23 mouse cellular contexts compared by ENCODE assay signal in the genomic region with DNA sequence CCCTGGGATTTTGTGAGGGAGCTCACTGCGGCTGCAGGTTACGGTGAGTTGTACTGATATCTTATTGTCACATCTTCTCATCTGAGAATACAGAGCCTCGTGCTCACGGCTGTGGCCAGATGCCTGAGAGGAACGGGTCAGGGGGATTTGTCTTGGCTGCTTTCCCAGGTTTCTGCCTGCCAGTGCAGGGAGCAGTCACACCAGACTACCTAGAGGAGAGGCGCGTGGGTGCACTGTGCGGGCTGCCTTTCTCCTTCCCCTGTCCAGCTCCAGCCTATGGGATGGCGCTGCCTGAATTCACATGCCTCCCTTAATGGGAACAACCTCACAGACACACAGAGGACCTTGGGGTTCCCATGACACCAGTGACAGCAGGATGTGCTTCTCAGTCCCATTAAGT. TPM values are rescaled to one million over a fixed set of nuclear protein-coding genes. Genes with fewer than 3 reads are reported as not detected.
DNase-seq lines count a peak whose midpoint lies in the region; ATAC-seq lines count a peak whose summit lies in the region.
"Had no signal": no experiment of that assay in that cellular context is flagged by ENCODE, and none has a peak within 500 bp of the region (broad histone marks: within the 10 kb centered on the region; RNA-seq: fewer than 3 reads in every experiment).

No protein-coding gene starts in this region.

- H3K4me2 ChIP-seq in heart, embryonic 12.5 days = no peak overlapping the region
- H3K4me2 ChIP-seq in hindbrain, embryonic 16.5 days (ENCODE audit: low read length) = no peak overlapping the region
- no peak overlapping the region for H3K4me2 ChIP-seq in hindbrain, embryonic 11.5 days (replicated peaks; ENCODE audit: low read depth, low read length)
- no peak overlapping the region for H3K4me2 ChIP-seq in midbrain, embryonic 16.5 days (ENCODE audit: low read length)
- H3K4me2 ChIP-seq in midbrain, embryonic 13.5 days (replicated peaks) = no peak overlapping the region
- H3K4me2 ChIP-seq: kidney, embryonic 15.5 days had no signal

- peaks cover 14% of the 10 kb centered on the region for H3K4me1 ChIP-seq in heart, embryonic 12.5 days (replicated peaks)
- H3K4me1 ChIP-seq in hindbrain, embryonic 16.5 days (ENCODE audit: control insufficient read depth, insufficient read depth, low read depth, low read length) = peaks cover 2% of the 10 kb centered on the region; the same call in 1 of the 2 replicates
- H3K4me1 ChIP-seq in hindbrain, embryonic 11.5 days (replicated peaks; ENCODE audit: control insufficient read depth, insufficient read depth, low read length) = no peaks in the 10 kb centered on the region
- H3K4me1 ChIP-seq in midbrain, embryonic 16.5 days (ENCODE audit: control insufficient read depth, insufficient read depth, low read length) = peaks cover 2% of the 10 kb centered on the region
- H3K4me1 ChIP-seq in midbrain, embryonic 13.5 days (replicated peaks) = peaks cover 3% of the 10 kb centered on the region

- no peaks in the 10 kb centered on the region for H3K9me3 ChIP-seq in heart, embryonic 12.5 days (replicated peaks)
- no peaks in the 10 kb centered on the region for H3K9me3 ChIP-seq in hindbrain, embryonic 16.5 days (ENCODE audit: control insufficient read depth, low read length)
- no peaks in the 10 kb centered on the region for H3K9me3 ChIP-seq in hindbrain, embryonic 11.5 days (ENCODE audit: control insufficient read depth, low read length)
- H3K9me3 ChIP-seq in midbrain, embryonic 16.5 days (replicated peaks; ENCODE audit: control insufficient read depth, low read length, poor library complexity, severe bottlenecking) = no peaks in the 10 kb centered on the region
- H3K9me3 ChIP-seq in midbrain, embryonic 13.5 days = no peaks in the 10 kb centered on the region
- H3K9me3 ChIP-seq: forebrain, embryonic 10.5 days; hindbrain, embryonic 10.5 days; kidney, embryonic 15.5 days; midbrain, embryonic 10.5 days had no signal

- 0 out of 2 replicates have a peak, but pooled peaks have one; percentile 61 for ATAC-seq in heart, embryonic 12.5 days (ENCODE audit: insufficient number of reproducible peaks, low FRiP score)
- ATAC-seq in hindbrain, embryonic 16.5 days = 0 out of 2 replicates have a peak, but pooled peaks have one; percentile 17
- no peak for ATAC-seq in hindbrain, embryonic 11.5 days (ENCODE audit: low FRiP score)
- no peak for ATAC-seq in midbrain, embryonic 16.5 days
- ATAC-seq in midbrain, embryonic 13.5 days = no peak
- ATAC-seq: activated CD4-positive, CD25-positive, alpha-beta regulatory T cell, adult 4 months; CD4-positive, CD25-positive, alpha-beta regulatory T cell, adult 4 months had no signal

- H3K36me3 ChIP-seq in heart, embryonic 12.5 days = peaks cover 70% of the 10 kb centered on the region
- H3K36me3 ChIP-seq in hindbrain, embryonic 16.5 days (ENCODE audit: control insufficient read depth, insufficient read depth, low read length) = peaks cover 33% of the 10 kb centered on the region
- no peaks in the 10 kb centered on the region; the same call in 1 of the 2 replicates for H3K36me3 ChIP-seq in hindbrain, embryonic 11.5 days (ENCODE audit: control insufficient read depth, insufficient read depth, low read length)
- H3K36me3 ChIP-seq in midbrain, embryonic 16.5 days (ENCODE audit: control insufficient read depth, insufficient read depth, low read length) = peaks cover 38% of the 10 kb centered on the region
- H3K36me3 ChIP-seq in midbrain, embryonic 13.5 days = peaks cover 83% of the 10 kb centered on the region

- DNase-seq in heart, adult 18-20 months = no peak
- DNase-seq in hindbrain, embryonic 11.5 days (ENCODE audit: low spot score) = no peak
- no peak for DNase-seq in cerebellum, postnatal 14 days
- DNase-seq: adrenal gland, postnatal 14 days; cerebellum, adult 11-12 months; cerebellum, postnatal 25 days; embryo, embryonic 11 days; retina, postnatal 1 day; thymus, postnatal 14 days had no signal

- no peaks in the 10 kb centered on the region for H3K27me3 ChIP-seq in heart, embryonic 12.5 days (replicated peaks)
- no peaks in the 10 kb centered on the region for H3K27me3 ChIP-seq in hindbrain, embryonic 16.5 days (replicated peaks; ENCODE audit: control insufficient read depth, insufficient read depth, low read length)
- H3K27me3 ChIP-seq in hindbrain, embryonic 11.5 days (ENCODE audit: control insufficient read depth, insufficient read depth, low read length) = no peaks in the 10 kb centered on the region
- no peaks in the 10 kb centered on the region for H3K27me3 ChIP-seq in midbrain, embryonic 16.5 days (ENCODE audit: control insufficient read depth, insufficient read depth, low read depth, low read length)
- H3K27me3 ChIP-seq in midbrain, embryonic 13.5 days = no peaks in the 10 kb centered on the region
- H3K27me3 ChIP-seq: kidney, embryonic 15.5 days had no signal

- H3K4me3 ChIP-seq in heart, embryonic 12.5 days = no peak overlapping the region
- H3K4me3 ChIP-seq in hindbrain, embryonic 16.5 days (ENCODE audit: low read length) = no peak overlapping the region
- no peak overlapping the region for H3K4me3 ChIP-seq in hindbrain, embryonic 11.5 days (ENCODE audit: low read depth, low read length)
- H3K4me3 ChIP-seq in midbrain, embryonic 16.5 days (ENCODE audit: low read depth, low read length) = no peak overlapping the region
- no peak overlapping the region for H3K4me3 ChIP-seq in midbrain, embryonic 13.5 days (replicated peaks)
- H3K4me3 ChIP-seq: forebrain, embryonic 10.5 days; hindbrain, embryonic 10.5 days; kidney, embryonic 15.5 days; midbrain, embryonic 10.5 days had no signal

- WGBS in heart, embryonic 12.5 days = 39% methylated on average over 9 of the region's 9 CpGs
- WGBS in hindbrain, embryonic 16.5 days = 63% methylated on average over 9 of the region's 9 CpGs
- 92% methylated on average over 9 of the region's 9 CpGs for WGBS in hindbrain, embryonic 11.5 days
- 79% methylated on average over 9 of the region's 9 CpGs for WGBS in midbrain, embryonic 16.5 days
- WGBS in midbrain, embryonic 13.5 days = 89% methylated on average over 9 of the region's 9 CpGs

- peak overlapping the region; percentile 31 for H3K27ac ChIP-seq in heart, embryonic 12.5 days (ENCODE audit: poor library complexity, severe bottlenecking)
- H3K27ac ChIP-seq in hindbrain, embryonic 16.5 days (ENCODE audit: low read depth, low read length) = no peak overlapping the region
- H3K27ac ChIP-seq in hindbrain, embryonic 11.5 days (ENCODE audit: low read depth, low read length) = no peak overlapping the region
- no peak overlapping the region for H3K27ac ChIP-seq in midbrain, embryonic 16.5 days (ENCODE audit: low read length)
- no peak overlapping the region for H3K27ac ChIP-seq in midbrain, embryonic 13.5 days
- H3K27ac ChIP-seq: forebrain, embryonic 10.5 days; hindbrain, embryonic 10.5 days; kidney, embryonic 15.5 days; macrophage; midbrain, embryonic 10.5 days had no signal

- no peak overlapping the region; the same call in 1 of the 2 replicates for H3K9ac ChIP-seq in heart, embryonic 12.5 days
- no peak overlapping the region for H3K9ac ChIP-seq in hindbrain, embryonic 16.5 days (ENCODE audit: low read depth, low read length)
- H3K9ac ChIP-seq in hindbrain, embryonic 11.5 days (ENCODE audit: low read depth, low read length) = no peak overlapping the region
- H3K9ac ChIP-seq in midbrain, embryonic 16.5 days (ENCODE audit: low read depth, low read length) = 0 out of 2 replicates have a peak overlapping the region, but pooled peaks have one; percentile 10
- no peak overlapping the region for H3K9ac ChIP-seq in midbrain, embryonic 13.5 days (replicated peaks)
- H3K9ac ChIP-seq: kidney, embryonic 15.5 days had no signal

RNA-seq across cellular contexts. Expression of gene Gm49486, which starts 6.1 kb away (rescaled TPM):
- polyA plus RNA-seq in heart, embryonic 12.5 days (2016; fragmentation: Nextera tagmentation; extraction: Ambion mirVana) = 0.49 and 1.0 TPM in 2 replicates
- total RNA-seq in heart, adult 18-20 months (2021) = 1 to 10 TPM; 1.2 to 1.3 TPM
- polyA plus RNA-seq in hindbrain, embryonic 16.5 days (2015; fragmentation: Nextera tagmentation; extraction: Ambion mirVana) = 0.87 and 1.1 TPM in 2 replicates
- polyA plus RNA-seq in hindbrain, embryonic 11.5 days (2014; fragmentation: Nextera tagmentation; extraction: Ambion mirVana) = 0.35 and 0.68 TPM in 2 replicates
- 0.47 and 1.3 TPM in 2 replicates for polyA plus RNA-seq in midbrain, embryonic 16.5 days (2015; fragmentation: Nextera tagmentation; extraction: Ambion mirVana)
- polyA plus RNA-seq in midbrain, embryonic 13.5 days (2015; fragmentation: Nextera tagmentation; extraction: Ambion mirVana) = 0.88 and 1.0 TPM in 2 replicates
- total RNA-seq: monocyte, adult 5-6 weeks had no signal
- polyA plus RNA-seq: macrophage had no signal

RNA-seq across cellular contexts. Expression of gene Pick1, which starts 6.3 kb away (rescaled TPM):
- 33.8 and 37.6 TPM in 2 replicates for polyA plus RNA-seq in heart, embryonic 12.5 days (2016; fragmentation: Nextera tagmentation; extraction: Ambion mirVana)
- 10 to 100 TPM; 22.4 to 22.8 TPM for total RNA-seq in heart, adult 18-20 months (2021)
- polyA plus RNA-seq in hindbrain, embryonic 16.5 days (2015; fragmentation: Nextera tagmentation; extraction: Ambion mirVana) = 99.1 and 100.0 TPM in 2 replicates
- polyA plus RNA-seq in hindbrain, embryonic 11.5 days (2014; fragmentation: Nextera tagmentation; extraction: Ambion mirVana) = 23.5 and 28.0 TPM in 2 replicates
- 109 and 110 TPM in 2 replicates for polyA plus RNA-seq in midbrain, embryonic 16.5 days (2015; fragmentation: Nextera tagmentation; extraction: Ambion mirVana)
- polyA plus RNA-seq in midbrain, embryonic 13.5 days (2015; fragmentation: Nextera tagmentation; extraction: Ambion mirVana) = 82.2 and 86.8 TPM in 2 replicates

RNA-seq across cellular contexts. Expression of gene Slc16a8, which starts 19.3 kb away (rescaled TPM):
- 0.36 and 0.65 TPM in 2 replicates for polyA plus RNA-seq in heart, embryonic 12.5 days (2016; fragmentation: Nextera tagmentation; extraction: Ambion mirVana)
- under 1 TPM; 0.50 to 0.64 TPM for total RNA-seq in heart, adult 18-20 months (2021)
- polyA plus RNA-seq in hindbrain, embryonic 16.5 days (2015; fragmentation: Nextera tagmentation; extraction: Ambion mirVana) = 1.4 and 2.0 TPM in 2 replicates
- 0.26 TPM in 1 of 2 replicates, not detected in the other for polyA plus RNA-seq in hindbrain, embryonic 11.5 days (2014; fragmentation: Nextera tagmentation; extraction: Ambion mirVana)
- 0.40 and 0.61 TPM in 2 replicates for polyA plus RNA-seq in midbrain, embryonic 16.5 days (2015; fragmentation: Nextera tagmentation; extraction: Ambion mirVana)
- 0.22 and 0.23 TPM in 2 replicates for polyA plus RNA-seq in midbrain, embryonic 13.5 days (2015; fragmentation: Nextera tagmentation; extraction: Ambion mirVana)
- total RNA-seq: adrenal gland, postnatal 14 days; monocyte, adult 5-6 weeks had no signal
- polyA plus RNA-seq: activated CD4-positive, CD25-positive, alpha-beta regulatory T cell, adult 4 months; CD4-positive, CD25-positive, alpha-beta regulatory T cell, adult 4 months; forebrain, embryonic 10.5 days; macrophage; neural tube, embryonic 11.5 days; testis, adult 2 months had no signal

RNA-seq across cellular contexts. Expression of gene Baiap2l2, which starts 50.1 kb away (rescaled TPM):
- polyA plus RNA-seq in heart, embryonic 12.5 days (2016; fragmentation: Nextera tagmentation; extraction: Ambion mirVana) = 9.3 and 11.9 TPM in 2 replicates
- under 1 TPM; 0.13 to 0.25 TPM for total RNA-seq in heart, adult 18-20 months (2021)
- polyA plus RNA-seq in hindbrain, embryonic 16.5 days (2015; fragmentation: Nextera tagmentation; extraction: Ambion mirVana) = 3.1 and 5.4 TPM in 2 replicates
- 1.4 and 1.5 TPM in 2 replicates for polyA plus RNA-seq in hindbrain, embryonic 11.5 days (2014; fragmentation: Nextera tagmentation; extraction: Ambion mirVana)
- 1.3 and 3.6 TPM in 2 replicates for polyA plus RNA-seq in midbrain, embryonic 16.5 days (2015; fragmentation: Nextera tagmentation; extraction: Ambion mirVana)
- 0.72 and 1.4 TPM in 2 replicates for polyA plus RNA-seq in midbrain, embryonic 13.5 days (2015; fragmentation: Nextera tagmentation; extraction: Ambion mirVana)
- polyA plus RNA-seq: CD4-positive, CD25-positive, alpha-beta regulatory T cell, adult 4 months; macrophage had no signal

Comparison
In these comparisons a context has a peak if more than half of its experiments do, and no peak if none do; other contexts are left out.
1. ATAC-seq: peak in heart, embryonic 12.5 days (single experiment) and hindbrain, embryonic 16.5 days (single experiment); none in hindbrain, embryonic 11.5 days (single experiment), midbrain, embryonic 16.5 days (single experiment) and midbrain, embryonic 13.5 days (single experiment).